Mouse (Mus musculus) frontal cortex, postnatal 36 days (tissue): ENCODE measurements at regions not wholly inside any gene's neighbourhood (a gene's known extent, or its start where the extent isn't known, plus 50 kb on each side); places are given as distances from the start of the nearest gene placed in this dataset.

ENCODE experiments used
- DNase-seq, 2 experiments: peaks; one replicate each; pipeline ENCODE4 v3.0.0; 2022; ENCODE audit warnings: low spot score in 2 of 2

- no peak for DNase-seq
Observed at GRCm38 (mm10) chr3:82207321-82207720, 61.7 kb upstream of the Gucy1a1 start.
